Mouse (Mus musculus): Measurements from ENCODE around the gene Vasn. TPM values are rescaled to one million over a fixed set of nuclear protein-coding genes. Genes with fewer than 3 reads are reported as not detected.

Vasn gene
- 0.79 TPM for polyA plus RNA-seq (2017; shearing (Covaris generic))

GRCm38 (mm10) chr16:4639831-4640237 is at the start of gene Vasn, which contains the start of gene Dnaja3:
Gene Vasn (plus strand): TSS chr16:4639941.
Gene Dnaja3 (plus strand): TSS chr16:4639989.

GRCm38 (mm10) chr16:4593971-4594813 is 45.5 kb upstream of the Vasn start, which contains the start of gene Glis2:
Gene Glis2 (plus strand): TSS chr16:4594713.

GRCm38 (mm10) chr16:4624481-4625110 is 15.1 kb upstream of the Vasn start, which contains the start of gene Pam16:
Gene Pam16 (minus strand): TSS chr16:4624988.

GRCm38 (mm10) chr16:4679121-4680018 is 39.6 kb downstream of the Vasn start, which contains the start of gene Coro7:
Gene Coro7 (minus strand): TSS chr16:4679777.

Other genes with a start within 250 kb of the Vasn start
- 0.53 TPM for gene Adcy9, start 219.4 kb upstream of the Vasn start, polyA plus RNA-seq (2017; shearing (Covaris generic))
- gene Srl, start 98.1 kb upstream of the Vasn start, polyA plus RNA-seq (2017; shearing (Covaris generic)) = 0.79 TPM
- 3.7 TPM for gene Tfap4, start 80.1 kb upstream of the Vasn start, polyA plus RNA-seq (2017; shearing (Covaris generic))
- gene Glis2, start 45.2 kb upstream of the Vasn start, polyA plus RNA-seq (2017; shearing (Covaris generic)) = 0.51 TPM
- 9.3 TPM for gene Pam16, start 15.0 kb upstream of the Vasn start, polyA plus RNA-seq (2017; shearing (Covaris generic))
- 54.6 TPM for gene Dnaja3, start within 50 bp of the Vasn start, polyA plus RNA-seq (2017; shearing (Covaris generic))
- 135 TPM for gene Coro7, start 39.8 kb downstream of the Vasn start, polyA plus RNA-seq (2017; shearing (Covaris generic))
- gene Nmral1, start 79.4 kb downstream of the Vasn start, polyA plus RNA-seq (2017; shearing (Covaris generic)) = 8.1 TPM
- 93.0 TPM for gene Hmox2, start 86.4 kb downstream of the Vasn start, polyA plus RNA-seq (2017; shearing (Covaris generic))
- 49.0 TPM for gene Cdip1, start 150.4 kb downstream of the Vasn start, polyA plus RNA-seq (2017; shearing (Covaris generic))
- 0.38 TPM for gene 4930562C15Rik, start 195.5 kb downstream of the Vasn start, polyA plus RNA-seq (2017; shearing (Covaris generic))
- 54.5 TPM for gene Ubald1, start 240.4 kb downstream of the Vasn start, polyA plus RNA-seq (2017; shearing (Covaris generic))
- gene Mgrn1, start 246.3 kb downstream of the Vasn start, polyA plus RNA-seq (2017; shearing (Covaris generic)) = 67.8 TPM

Data from CD4-positive, CD25-positive, alpha-beta regulatory T cell (primary cell).